Mouse (Mus musculus) intestine, embryonic 14.5 days (tissue): ENCODE measurements around the gene Parp14. TPM values are rescaled to one million over a fixed set of nuclear protein-coding genes. Genes with fewer than 3 reads are reported as not detected.
"Not testable (repeated sequence)": the region's sequence is repeated elsewhere in the genome, so short reads cannot be mapped to it uniquely, and the experiment has no call there.

Experiments
- ATAC-seq: fragments of 200-750 bp; cut with Nextera tagmentation; replicated peaks from 2 replicates; pipeline ENCODE4 v1.8.0; 2017; ENCODE audit warnings: low read depth, moderate number of reproducible peaks, moderate TSS enrichment, moderate library complexity; ENCODE audit not compliant: low FRiP score, low TSS enrichment
- DNase-seq: peaks from one replicate; pipeline ENCODE4 v3.0.0-alpha.2; 2018; ENCODE audit warnings: low spot score
- H3K27ac ChIP-seq: fragments of 300-500 bp; sonication (generic); 2 replicates; pipeline ENCODE4 v1.5.1; 2014; ENCODE audit warnings: low read depth, mild to moderate bottlenecking, control low read depth
- H3K27me3 ChIP-seq: fragments of 300-500 bp; sonication (generic); replicated peaks from 2 replicates; pipeline ENCODE4 v1.6.1; 2014; ENCODE audit warnings: low read length, control low read depth; ENCODE audit not compliant: control insufficient read depth, insufficient read depth
- H3K36me3 ChIP-seq: fragments of 300-500 bp; sonication (generic); 2 replicates; pipeline ENCODE4 v1.6.1; 2014; ENCODE audit warnings: low read length, control low read depth; ENCODE audit not compliant: control insufficient read depth, insufficient read depth
- H3K4me1 ChIP-seq: fragments of 300-500 bp; sonication (generic); replicated peaks from 2 replicates; pipeline ENCODE4 v1.6.1; 2014; ENCODE audit warnings: low read length, control low read depth, mixed read lengths; ENCODE audit not compliant: control insufficient read depth, insufficient read depth
- H3K4me2 ChIP-seq: fragments of 300-500 bp; sonication (generic); 2 replicates; pipeline ENCODE4 v1.6.1; 2014; ENCODE audit warnings: low read length
- H3K4me3 ChIP-seq: fragments of 300-500 bp; sonication (generic); 2 replicates; pipeline ENCODE4 v1.5.1; 2014; ENCODE audit warnings: low read depth, low read length, control low read depth, mixed read lengths
- H3K9ac ChIP-seq: fragments of 300-500 bp; sonication (generic); 2 replicates; pipeline ENCODE4 v1.6.1; 2014; ENCODE audit warnings: mild to moderate bottlenecking, low read length
- H3K9me3 ChIP-seq: fragments of 300-500 bp; sonication (generic); 2 replicates; pipeline ENCODE4 v1.6.1; 2016; ENCODE audit warnings: low read length, control low read depth; ENCODE audit not compliant: control insufficient read depth
- WGBS: fragments of 180-500 bp; shearing (Covaris S2); extraction: QIAGEN DNeasy Blood & Tissue Kit; methylation state at CpG from one replicate; pipeline ENCODE4 v1.1.7; 2014; 5-methylcytosine and 5-hydroxymethylcytosine counted together
- polyA plus RNA-seq: library from polyadenylated mRNA; unstranded; fragments of >200 nt; fragmentation: Nextera tagmentation; extraction: Ambion mirVana; gene quantifications from 2 replicates; pipeline ENCODE4 v1.2.1, GENCODE M21; 2014

Gene Parp14
- polyA plus RNA-seq, 1 experiment from 2014 or later, result 2.1 TPM

DNA sequence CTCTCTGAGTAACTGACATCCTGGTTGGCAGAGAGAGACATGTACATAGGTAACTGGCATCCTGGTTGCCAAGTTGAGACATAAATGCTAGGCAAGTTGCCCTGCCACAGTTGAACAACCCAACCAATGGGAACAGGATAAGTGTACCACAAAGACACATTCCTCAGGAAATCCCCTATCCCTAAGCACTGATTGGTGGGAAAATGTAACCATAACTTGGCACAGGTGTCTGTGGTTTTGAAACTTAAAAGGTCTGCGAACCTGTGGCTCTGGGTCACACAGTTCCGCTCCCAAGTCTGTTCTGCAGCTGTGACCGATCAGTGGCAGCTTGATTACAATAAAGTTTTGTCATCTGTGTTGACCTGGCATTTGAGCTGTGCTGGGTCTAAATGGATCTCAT, 34.0 kb upstream of the Parp14 start:
- WGBS, result 93% methylated on average over 3 of the region's 3 CpGs
- Histone ChIP-seq H3K4me2 (no peak overlapping the region), H3K27ac (no peak overlapping the region), H3K27me3 (no peaks in the 10 kb centered on the region), H3K9ac (no peak overlapping the region), H3K4me1 (no peaks in the 10 kb centered on the region), H3K36me3 (no peaks in the 10 kb centered on the region), H3K9me3 (0 out of 2 replicates have a peak, but pooled peaks cover 3% of the 10 kb centered on the region), H3K4me3 (no peak overlapping the region)
- DNase-seq (no peak), ATAC-seq (no peak)

DNA sequence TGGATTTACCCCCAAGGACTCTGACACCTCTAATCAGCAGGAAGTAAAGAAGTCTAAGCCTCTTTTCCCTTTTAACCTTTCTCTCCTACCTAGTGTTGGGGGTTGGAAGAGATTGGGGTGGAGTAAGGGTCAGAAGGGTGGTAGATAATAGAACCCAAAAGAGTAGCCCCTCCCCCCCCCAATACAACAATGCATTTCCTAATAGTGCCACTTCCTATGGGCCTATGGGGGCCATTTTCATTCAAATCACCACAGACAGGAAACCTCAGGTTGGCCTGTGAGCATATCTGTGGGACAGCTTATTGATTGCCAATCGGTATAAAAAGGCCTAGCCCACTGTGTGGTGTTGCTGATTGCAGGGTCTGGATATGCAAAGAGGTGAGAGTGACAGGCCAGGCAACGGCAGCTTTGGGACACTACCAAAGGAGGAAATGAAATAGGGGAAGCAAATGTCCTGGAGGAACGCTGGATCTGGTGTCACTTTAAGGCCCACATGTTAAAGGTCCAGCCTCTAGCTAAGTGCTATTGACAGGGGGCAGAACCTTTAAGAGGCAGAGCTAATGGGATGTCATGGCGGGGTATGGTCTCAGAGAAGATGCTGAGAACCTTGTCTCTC, 32.9 kb upstream of the Parp14 start:
- WGBS, result 83% methylated on average over 4 of the region's 4 CpGs
- Histone ChIP-seq H3K4me3 (no peak overlapping the region), H3K27me3 (no peaks in the 10 kb centered on the region), H3K4me1 (no peaks in the 10 kb centered on the region), H3K36me3 (no peaks in the 10 kb centered on the region), H3K9me3 (no peaks in the 10 kb centered on the region), H3K4me2 (no peak overlapping the region), H3K9ac (no peak overlapping the region), H3K27ac (no peak overlapping the region)
- no peak for ATAC-seq
- no peak for DNase-seq

GRCm38 (mm10) chr16:35903014-35903640, 31.8 kb upstream of the Parp14 start:
- H3K9me3 ChIP-seq, result no peaks in the 10 kb centered on the region
- ATAC-seq (no peak), DNase-seq (no peak)
- H3K27me3 ChIP-seq, result no peaks in the 10 kb centered on the region
- no peak overlapping the region for H3K9ac ChIP-seq
- H3K4me2 ChIP-seq, result no peak overlapping the region
- no peaks in the 10 kb centered on the region for H3K36me3 ChIP-seq
- H3K27ac ChIP-seq, result no peak overlapping the region
- no peak overlapping the region for H3K4me3 ChIP-seq
- 91% methylated on average over 6 of the region's 6 CpGs for WGBS
- no peaks in the 10 kb centered on the region for H3K4me1 ChIP-seq

GRCm38 (mm10) chr16:35900541-35900940, 29.2 kb upstream of the Parp14 start:
- H3K27me3 ChIP-seq, result no peaks in the 10 kb centered on the region

GRCm38 (mm10) chr16:35894997-35895396, 23.7 kb upstream of the Parp14 start:
- Histone ChIP-seq H3K4me3 (no peak overlapping the region), H3K9ac (no peak overlapping the region), H3K36me3 (no peaks in the 10 kb centered on the region), H3K27me3 (no peaks in the 10 kb centered on the region), H3K4me2 (no peak overlapping the region), H3K4me1 (no peaks in the 10 kb centered on the region), H3K27ac (no peak overlapping the region), H3K9me3 (no peaks in the 10 kb centered on the region)
- whole genome bisulfite sequencing, result 47% methylated on average over 6 of the region's 6 CpGs
- ATAC-seq, result no peak
- no peak for DNase-seq

More at GRCm38 (mm10) chr16:35900541-35900940, 29.2 kb upstream of the Parp14 start:
- no peak overlapping the region for H3K27ac ChIP-seq
- no peaks in the 10 kb centered on the region for H3K4me1 ChIP-seq
- no peaks in the 10 kb centered on the region for H3K9me3 ChIP-seq
- ATAC-seq (no peak), DNase-seq (no peak)
- H3K9ac ChIP-seq, result no peak overlapping the region
- H3K4me2 ChIP-seq, result no peak overlapping the region
- 81% methylated on average over 3 of the region's 3 CpGs for WGBS
- no peak overlapping the region for H3K4me3 ChIP-seq
- no peaks in the 10 kb centered on the region for H3K36me3 ChIP-seq

GRCm38 (mm10) chr16:35891603-35892002, 20.3 kb upstream of the Parp14 start:
- H3K27ac ChIP-seq, H3K4me2 ChIP-seq, H3K27me3 ChIP-seq, DNase-seq, H3K9me3 ChIP-seq, H3K4me1 ChIP-seq, H3K9ac ChIP-seq, ATAC-seq, H3K36me3 ChIP-seq, H3K4me3 ChIP-seq: not testable (repeated sequence)
- WGBS, result 81% methylated on average over 5 of the region's 5 CpGs

GRCm38 (mm10) chr16:35890645-35891044, 19.3 kb upstream of the Parp14 start:
- ATAC-seq (no peak), DNase-seq (no peak)
- H3K36me3 ChIP-seq, result no peaks in the 10 kb centered on the region
- no peak overlapping the region for H3K4me2 ChIP-seq
- H3K27ac ChIP-seq, result no peak overlapping the region
- H3K4me3 ChIP-seq, result no peak overlapping the region
- WGBS, result 77% methylated on average over 3 of the region's 3 CpGs
- H3K9ac ChIP-seq, result no peak overlapping the region
- no peaks in the 10 kb centered on the region for H3K9me3 ChIP-seq
- H3K27me3 ChIP-seq, result no peaks in the 10 kb centered on the region
- no peaks in the 10 kb centered on the region for H3K4me1 ChIP-seq

- H3K4me1 ChIP-seq, result no peaks in the 10 kb centered on the region
- 87% methylated on average over 5 of the region's 5 CpGs for WGBS
- no peak overlapping the region for H3K27ac ChIP-seq
- no peak overlapping the region for H3K4me3 ChIP-seq
- H3K4me2 ChIP-seq, result no peak overlapping the region
- no peaks in the 10 kb centered on the region for H3K9me3 ChIP-seq
- no peak overlapping the region for H3K9ac ChIP-seq
- no peak for ATAC-seq
- H3K27me3 ChIP-seq, result no peaks in the 10 kb centered on the region
- DNase-seq, result no peak
- H3K36me3 ChIP-seq, result no peaks in the 10 kb centered on the region
These were observed 17.6 kb upstream of the Parp14 start for GRCm38 (mm10) chr16:35888910-35889309.

DNA sequence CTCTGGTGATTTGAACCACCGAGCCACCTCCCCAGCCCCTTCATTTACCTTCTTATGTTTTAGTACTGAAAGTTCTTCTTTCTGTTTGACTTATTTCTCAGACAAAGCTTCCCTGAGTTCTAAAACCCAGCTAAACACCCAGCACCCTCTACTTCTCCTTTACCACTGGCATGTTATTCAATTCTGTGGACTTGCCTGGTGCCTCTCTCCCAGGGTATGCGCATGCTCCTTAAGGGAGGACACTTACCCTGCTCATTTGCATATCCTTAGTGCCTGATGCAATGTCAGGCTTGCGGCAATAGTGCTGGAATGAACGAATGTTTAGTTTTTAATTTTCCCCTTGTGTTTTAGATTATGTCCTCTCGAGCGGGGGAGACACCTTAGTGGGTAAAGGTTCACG, 16.8 kb upstream of the Parp14 start:
- no peaks in the 10 kb centered on the region for H3K27me3 ChIP-seq
- H3K36me3 ChIP-seq, result no peaks in the 10 kb centered on the region
- H3K4me1 ChIP-seq, result no peaks in the 10 kb centered on the region
- 81% methylated on average over 7 of the region's 7 CpGs for WGBS
- no peak overlapping the region for H3K4me3 ChIP-seq
- H3K9ac ChIP-seq, result no peak overlapping the region
- no peak overlapping the region for H3K27ac ChIP-seq
- no peak for DNase-seq
- no peak for ATAC-seq
- H3K9me3 ChIP-seq, result no peaks in the 10 kb centered on the region
- H3K4me2 ChIP-seq, result no peak overlapping the region
